Mouse (Mus musculus) heart, adult 2 months (tissue): Measurements from ENCODE around the gene Nup205.

Source experiments
- CTCF ChIP-seq: fragments of 200-600 bp; IDR thresholded peaks from 2 replicates; pipeline ENCODE4 v1.8.1; 2022; ENCODE audit warnings: antibody characterized with exemption, mild to moderate bottlenecking, moderate library complexity
- EP300 ChIP-seq: fragments of 200-500 bp; IDR thresholded peaks from 2 replicates; pipeline ENCODE4 v1.6.1; 2011; ENCODE audit warnings: low read depth, low read length, control low read depth; ENCODE audit not compliant: insufficient read depth

- TF ChIP-seq CTCF (no peak), EP300 (no peak)
Measured at GRCm38 (mm10) chr6:35255017-35255416, 77.8 kb downstream of the Nup205 start.
